Mouse (Mus musculus): Measurements from ENCODE around the gene Hnrnpa0. TPM values are rescaled to one million over a fixed set of nuclear protein-coding genes. Genes with fewer than 3 reads are reported as not detected.

The Hnrnpa0 gene
- total and polyA plus RNA-seq, 3 experiments = 165 to 381 (median 209) TPM

DNA sequence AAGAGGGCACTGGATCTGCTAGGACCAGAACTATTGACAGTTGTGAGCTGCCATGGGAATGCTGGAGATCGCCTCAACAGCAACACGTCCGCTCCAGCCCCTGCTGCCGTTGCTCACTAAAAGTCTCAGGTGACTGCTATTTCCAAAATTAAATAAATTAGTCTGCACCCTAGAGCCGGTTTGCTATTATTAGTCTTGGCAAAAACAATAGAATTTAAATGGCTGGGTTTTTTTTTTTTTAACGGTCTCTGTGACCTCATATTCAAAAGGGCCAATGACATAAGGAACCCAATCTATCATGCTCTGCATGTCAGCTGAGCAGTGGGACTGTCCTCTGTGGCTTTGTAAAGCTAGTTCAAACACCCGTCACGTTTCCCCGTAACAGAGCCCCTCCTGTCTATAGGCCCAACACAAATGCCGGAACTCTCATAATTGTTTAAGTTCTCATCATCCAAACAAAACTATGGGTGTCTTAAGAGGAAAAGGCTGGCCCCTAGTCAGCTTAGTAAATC is 5.5 kb downstream of the Hnrnpa0 start:
- H3K27me3 ChIP-seq (ENCODE audit: control insufficient read depth in 1 of 2, insufficient read depth in 2 of 2, low read length in 2 of 2) = no peaks in the 10 kb centered on the region
- no peaks in the 10 kb centered on the region for H3K9me3 ChIP-seq (replicated peaks; ENCODE audit: insufficient read depth, low read length)
- H3K27ac ChIP-seq (ENCODE audit: control insufficient read depth, low read depth, low read length) = no peak overlapping the region
- no peak overlapping the region for H3K9ac ChIP-seq (ENCODE audit: control insufficient read depth, low read depth, low read length, poor library complexity, severe bottlenecking)
- H3K36me3 ChIP-seq (ENCODE audit: control insufficient read depth in 1 of 2, insufficient read depth in 2 of 2, low read length in 2 of 2) = peaks cover 4 to 19% of the 10 kb centered on the region in 2 experiments; a peak in 3 of 4 replicates
- DNase-seq (ENCODE audit: low read depth, low spot score) = no peak
- no peak for TF ChIP-seq SIN3A (IDR thresholded peaks at IDR 0.05; ENCODE audit: low read length)
- TF ChIP-seq ZNF384 (IDR thresholded peaks at IDR 0.05; ENCODE audit: low read depth, low read length) = 0 out of 2 replicates have a peak, but pooled peaks have one; percentile 28
- H3K4me1 ChIP-seq (ENCODE audit: control insufficient read depth in 1 of 2, insufficient read depth in 2 of 2, low read length in 2 of 2) = peaks cover 0 to 12% of the 10 kb centered on the region in 2 experiments; a peak in 3 of 4 replicates
- H3K79me2 ChIP-seq (ENCODE audit: control insufficient read depth, insufficient read depth, low read length, poor library complexity) = peaks cover 21% of the 10 kb centered on the region
- H3K4me3 ChIP-seq (ENCODE audit: control insufficient read depth in 1 of 2, insufficient read depth in 1 of 2, low read depth in 2 of 2, low read length in 2 of 2) = no peak overlapping the region

DNA sequence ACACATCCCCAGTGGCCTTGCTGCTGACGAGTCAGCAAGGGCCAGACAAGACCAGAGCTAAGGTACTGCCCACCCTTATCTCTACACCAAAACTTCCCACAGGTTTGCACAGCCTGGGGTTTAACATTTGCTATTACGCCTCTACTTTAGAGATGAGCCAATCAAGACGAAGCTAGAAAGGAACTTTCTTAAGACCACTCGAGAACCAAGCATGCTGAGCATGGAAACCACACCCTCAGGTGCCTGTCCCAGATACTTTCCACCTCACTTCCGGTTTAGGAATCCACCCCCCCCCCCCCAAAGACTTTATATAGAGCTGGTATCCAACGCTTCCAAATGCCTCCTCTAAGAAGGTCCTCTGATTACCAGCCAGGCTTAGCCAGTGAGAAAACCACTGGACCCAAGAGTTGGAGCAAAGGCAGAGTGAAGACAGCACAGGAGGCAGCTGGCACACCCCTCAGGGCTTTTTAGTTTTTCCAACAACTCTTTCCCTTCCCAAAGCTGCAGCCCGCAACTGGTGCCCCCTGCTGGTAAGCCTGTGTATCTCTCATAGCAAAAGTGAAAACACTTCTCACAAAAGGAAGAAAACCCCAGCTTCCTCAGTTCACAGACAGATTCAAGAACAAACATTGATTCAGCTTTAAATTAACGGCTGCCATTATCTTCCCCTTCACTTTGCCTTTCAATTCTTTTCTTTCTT is 10.9 kb downstream of the Hnrnpa0 start:
- peak; percentile 51 for DNase-seq (ENCODE audit: low read depth, low spot score)
- H3K27me3 ChIP-seq (ENCODE audit: control insufficient read depth in 1 of 2, insufficient read depth in 2 of 2, low read length in 2 of 2) = no peaks in the 10 kb centered on the region
- H3K9ac ChIP-seq (ENCODE audit: control insufficient read depth, low read depth, low read length, poor library complexity, severe bottlenecking) = no peak overlapping the region
- no peaks in the 10 kb centered on the region for H3K9me3 ChIP-seq (replicated peaks; ENCODE audit: insufficient read depth, low read length)
- no peaks in the 10 kb centered on the region for H3K79me2 ChIP-seq (ENCODE audit: control insufficient read depth, insufficient read depth, low read length, poor library complexity)
- H3K4me1 ChIP-seq (ENCODE audit: control insufficient read depth in 1 of 2, insufficient read depth in 2 of 2, low read length in 2 of 2) = peaks cover 0 to 2% of the 10 kb centered on the region in 2 experiments; a peak in 1 of 4 replicates
- peak; percentile 42 for TF ChIP-seq SMC3 (IDR thresholded peaks at IDR 0.05; ENCODE audit: low read depth, low read length)
- TF ChIP-seq USF2 (IDR thresholded peaks at IDR 0.05; ENCODE audit: borderline replicate concordance in 1 of 2, insufficient read depth in 1 of 2, low read depth in 1 of 2, low read length in 2 of 2) = no peak
- TF ChIP-seq RAD21 (IDR thresholded peaks at IDR 0.05; ENCODE audit: low read depth, low read length) = peak; percentile 20
- TF ChIP-seq CTCF (IDR thresholded peaks at IDR 0.05 in 2 of 3, conservative IDR thresholded peaks at IDR 0.05 in 1 of 3; ENCODE audit: control insufficient read depth in 1 of 3, insufficient read depth in 1 of 3, low read depth in 2 of 3, low read length in 3 of 3, poor library complexity in 1 of 3, severe bottlenecking in 1 of 3) = peak; percentile 53 to 73 (median 62)
- no peak overlapping the region for H3K4me3 ChIP-seq (ENCODE audit: control insufficient read depth in 1 of 2, insufficient read depth in 1 of 2, low read depth in 2 of 2, low read length in 2 of 2)
- H3K36me3 ChIP-seq (ENCODE audit: control insufficient read depth in 1 of 2, insufficient read depth in 2 of 2, low read length in 2 of 2) = no peaks in the 10 kb centered on the region
- H3K27ac ChIP-seq (ENCODE audit: control insufficient read depth, low read depth, low read length) = no peak overlapping the region

DNA sequence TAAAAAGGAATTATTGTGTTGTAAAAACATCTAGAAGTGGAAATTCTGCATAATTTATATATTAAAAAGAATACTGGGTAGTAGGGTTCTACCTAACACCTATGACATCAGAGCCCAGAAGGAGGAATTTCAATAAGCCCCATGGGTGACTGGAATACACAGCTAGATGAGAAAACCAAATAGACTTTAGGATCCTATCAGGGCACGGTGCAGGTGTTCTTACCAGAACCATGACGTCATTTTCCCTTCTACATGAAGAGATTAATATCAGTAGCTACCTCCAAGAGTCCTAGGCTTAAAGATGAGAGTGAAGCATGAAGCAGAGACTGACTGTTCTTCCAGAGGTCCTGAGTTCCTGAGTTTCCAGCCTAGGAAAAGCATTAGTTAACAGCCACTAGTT is 11.6 kb downstream of the Hnrnpa0 start:
- Histone ChIP-seq H3K9ac (ENCODE audit: control insufficient read depth, low read depth, low read length, poor library complexity, severe bottlenecking) (no peak overlapping the region), H3K4me1 (ENCODE audit: control insufficient read depth in 1 of 2, insufficient read depth in 2 of 2, low read length in 2 of 2) (peaks cover 0 to 2% of the 10 kb centered on the region in 2 experiments; a peak in 1 of 4 replicates), H3K9me3 (replicated peaks; ENCODE audit: insufficient read depth, low read length) (no peaks in the 10 kb centered on the region), H3K36me3 (ENCODE audit: control insufficient read depth in 1 of 2, insufficient read depth in 2 of 2, low read length in 2 of 2) (no peaks in the 10 kb centered on the region), H3K27me3 (ENCODE audit: control insufficient read depth in 1 of 2, insufficient read depth in 2 of 2, low read length in 2 of 2) (no peaks in the 10 kb centered on the region), H3K27ac (ENCODE audit: control insufficient read depth, low read depth, low read length) (no peak overlapping the region), H3K79me2 (ENCODE audit: control insufficient read depth, insufficient read depth, low read length, poor library complexity) (no peaks in the 10 kb centered on the region), H3K4me3 (ENCODE audit: control insufficient read depth in 1 of 2, insufficient read depth in 1 of 2, low read depth in 2 of 2, low read length in 2 of 2) (no peak overlapping the region)
- no peak for TF ChIP-seq RCOR1 (IDR thresholded peaks at IDR 0.05; ENCODE audit: low read depth, low read length)
- TF ChIP-seq SMC3 (IDR thresholded peaks at IDR 0.05; ENCODE audit: low read depth, low read length) = no peak
- TF ChIP-seq NRF1 (IDR thresholded peaks at IDR 0.05; ENCODE audit: insufficient read depth, low read depth, low read length, poor library complexity, severe bottlenecking) = no peak
- TF ChIP-seq MAX (IDR thresholded peaks at IDR 0.05; ENCODE audit: low read length) = no peak
- no peak for TF ChIP-seq UBTF (IDR thresholded peaks at IDR 0.05; ENCODE audit: borderline replicate concordance, insufficient read depth, low read depth, low read length)
- TF ChIP-seq BHLHE40 (IDR thresholded peaks at IDR 0.05; ENCODE audit: borderline replicate concordance, low read depth, low read length) = no peak
- TF ChIP-seq POLR2AphosphoS5 (IDR thresholded peaks at IDR 0.05; ENCODE audit: borderline replicate concordance, low read depth, low read length) = no peak
- no peak for TF ChIP-seq GATA1 (IDR thresholded peaks at IDR 0.05; ENCODE audit: low read depth, low read length)
- no peak for TF ChIP-seq POLR2AphosphoS2 (IDR thresholded peaks at IDR 0.05; ENCODE audit: low read length)
- TF ChIP-seq ZNF384 (IDR thresholded peaks at IDR 0.05; ENCODE audit: low read depth, low read length) = no peak
- TF ChIP-seq E2F4 (IDR thresholded peaks at IDR 0.05; ENCODE audit: borderline replicate concordance, low read depth, low read length) = no peak
- TF ChIP-seq ZC3H11A (IDR thresholded peaks at IDR 0.05; ENCODE audit: low read depth, low read length) = no peak
- no peak for TF ChIP-seq ETS1 (IDR thresholded peaks at IDR 0.05; ENCODE audit: low read depth, low read length)
- no peak for TF ChIP-seq MAZ (IDR thresholded peaks at IDR 0.05; ENCODE audit: low read depth, low read length)
- no peak for TF ChIP-seq ZMIZ1 (IDR thresholded peaks at IDR 0.05; ENCODE audit: low read depth, low read length)
- no peak for TF ChIP-seq EP300 (IDR thresholded peaks at IDR 0.05; ENCODE audit: low read depth in 1 of 2, low read length in 2 of 2)
- no peak for TF ChIP-seq TBP (IDR thresholded peaks at IDR 0.05; ENCODE audit: low read depth, low read length)
- no peak for TF ChIP-seq SIN3A (IDR thresholded peaks at IDR 0.05; ENCODE audit: low read length)
- no peak for DNase-seq (ENCODE audit: low read depth, low spot score)

Data from MEL (cell line).